Mouse (Mus musculus) stomach, embryonic 14.5 days (tissue): ENCODE measurements at regions not wholly inside any gene's neighbourhood (a gene's known extent, or its start where the extent isn't known, plus 50 kb on each side); places are given as distances from the start of the nearest gene placed in this dataset.

Experiments
- ATAC-seq: fragments of 200-750 bp; cut with Nextera tagmentation; 2 replicates; pipeline ENCODE4 v1.8.0; 2017; ENCODE audit warnings: low read depth, moderate TSS enrichment; ENCODE audit not compliant: insufficient number of reproducible peaks, insufficient read depth, low FRiP score
- H3K27ac ChIP-seq: fragments of 300-500 bp; sonication (generic); 2 replicates; pipeline ENCODE4 v1.5.1; 2014; ENCODE audit warnings: mild to moderate bottlenecking, low read length, moderate library complexity, mixed read lengths
- H3K27me3 ChIP-seq: fragments of 300-500 bp; sonication (generic); 2 replicates; pipeline ENCODE4 v1.6.1; 2014; ENCODE audit warnings: low read length, control low read depth, mixed read lengths; ENCODE audit not compliant: control insufficient read depth, insufficient read depth
- H3K36me3 ChIP-seq: fragments of 300-500 bp; sonication (generic); 2 replicates; pipeline ENCODE4 v1.6.1; 2014; ENCODE audit warnings: mild to moderate bottlenecking, control low read depth, low read length, moderate library complexity, mixed read lengths; ENCODE audit not compliant: control insufficient read depth, insufficient read depth
- H3K4me1 ChIP-seq: fragments of 300-500 bp; sonication (generic); 2 replicates; pipeline ENCODE4 v1.6.1; 2014; ENCODE audit warnings: low read length, control low read depth, mixed read lengths; ENCODE audit not compliant: control insufficient read depth, insufficient read depth
- H3K4me2 ChIP-seq: fragments of 300-500 bp; sonication (generic); replicated peaks from 2 replicates; pipeline ENCODE4 v1.6.1; 2014; ENCODE audit warnings: low read depth, low read length, control low read depth
- H3K4me3 ChIP-seq: fragments of 300-500 bp; sonication (generic); 2 replicates; pipeline ENCODE4 v1.5.1; 2014; ENCODE audit warnings: low read depth, low read length, control low read depth
- H3K9ac ChIP-seq: fragments of 300-500 bp; sonication (generic); replicated peaks from 2 replicates; pipeline ENCODE4 v1.6.1; 2014; ENCODE audit warnings: low read depth, mild to moderate bottlenecking, control low read depth, low read length, moderate library complexity, mixed read lengths
- H3K9me3 ChIP-seq: fragments of 300-500 bp; sonication (generic); 2 replicates; pipeline ENCODE4 v1.6.1; 2016; ENCODE audit warnings: low read depth, low read length, control low read depth; ENCODE audit not compliant: control insufficient read depth
- WGBS: fragments of 180-500 bp; shearing (Covaris S2); extraction: QIAGEN DNeasy Blood & Tissue Kit; methylation state at CpG from one replicate; pipeline ENCODE4 v1.1.7; 2014; 5-methylcytosine and 5-hydroxymethylcytosine counted together

GRCm38 (mm10) chr1:185842481-185842880, 274.6 kb downstream of the Lyplal1 start:
- no peak overlapping the region for H3K4me2 ChIP-seq
- H3K36me3 ChIP-seq, result no peaks in the 10 kb centered on the region
- no peaks in the 10 kb centered on the region for H3K27me3 ChIP-seq
- H3K4me3 ChIP-seq, result no peak overlapping the region
- no peaks in the 10 kb centered on the region for H3K9me3 ChIP-seq
- H3K27ac ChIP-seq, result no peak overlapping the region
- no peak overlapping the region for H3K9ac ChIP-seq
- WGBS, result 89% methylated on average over 12 of the region's 12 CpGs
- no peak for ATAC-seq
- H3K4me1 ChIP-seq, result no peaks in the 10 kb centered on the region

GRCm38 (mm10) chr1:185847161-185847560, 269.9 kb downstream of the Lyplal1 start:
- 72% methylated on average over 6 of the region's 6 CpGs for WGBS
- Histone ChIP-seq H3K27me3 (no peaks in the 10 kb centered on the region), H3K9me3 (no peaks in the 10 kb centered on the region), H3K4me2 (no peak overlapping the region), H3K36me3 (no peaks in the 10 kb centered on the region), H3K9ac (no peak overlapping the region), H3K4me1 (no peaks in the 10 kb centered on the region), H3K27ac (no peak overlapping the region), H3K4me3 (no peak overlapping the region)
- ATAC-seq, result no peak

GRCm38 (mm10) chr1:185850590-185850989, 266.5 kb downstream of the Lyplal1 start:
- H3K4me3 ChIP-seq, result no peak overlapping the region
- no peaks in the 10 kb centered on the region for H3K9me3 ChIP-seq
- no peak overlapping the region for H3K4me2 ChIP-seq
- no peaks in the 10 kb centered on the region for H3K4me1 ChIP-seq
- no peaks in the 10 kb centered on the region for H3K27me3 ChIP-seq
- no peaks in the 10 kb centered on the region for H3K36me3 ChIP-seq
- no peak overlapping the region for H3K9ac ChIP-seq
- no peak overlapping the region for H3K27ac ChIP-seq
- ATAC-seq, result no peak

- no peaks in the 10 kb centered on the region for H3K9me3 ChIP-seq
- 70% methylated on average over 5 of the region's 5 CpGs for WGBS
Observed at GRCm38 (mm10) chr1:185851262-185851893, 265.7 kb downstream of the Lyplal1 start.

GRCm38 (mm10) chr1:185861692-185862091, 255.4 kb downstream of the Lyplal1 start:
- Histone ChIP-seq H3K4me2 (no peak overlapping the region), H3K36me3 (no peaks in the 10 kb centered on the region), H3K9me3 (no peaks in the 10 kb centered on the region), H3K27me3 (no peaks in the 10 kb centered on the region), H3K27ac (no peak overlapping the region), H3K9ac (no peak overlapping the region), H3K4me3 (no peak overlapping the region), H3K4me1 (no peaks in the 10 kb centered on the region)
- ATAC-seq, result no peak
- WGBS, result 88% methylated on average over 4 of the region's 4 CpGs

More at GRCm38 (mm10) chr1:185851262-185851893, 265.7 kb downstream of the Lyplal1 start:
- no peak overlapping the region for H3K9ac ChIP-seq
- no peaks in the 10 kb centered on the region for H3K27me3 ChIP-seq
- no peaks in the 10 kb centered on the region for H3K36me3 ChIP-seq
- H3K4me1 ChIP-seq, result no peaks in the 10 kb centered on the region
- H3K4me2 ChIP-seq, result no peak overlapping the region
- no peak overlapping the region for H3K4me3 ChIP-seq
- no peak overlapping the region for H3K27ac ChIP-seq
- no peak for ATAC-seq

GRCm38 (mm10) chr1:185865945-185866344, 251.2 kb downstream of the Lyplal1 start:
- no peaks in the 10 kb centered on the region for H3K9me3 ChIP-seq
- H3K27me3 ChIP-seq, result no peaks in the 10 kb centered on the region
- H3K9ac ChIP-seq, result no peak overlapping the region
- no peak overlapping the region for H3K4me3 ChIP-seq
- H3K27ac ChIP-seq, result no peak overlapping the region
- WGBS, result 90% methylated on average over 11 of the region's 11 CpGs
- no peaks in the 10 kb centered on the region for H3K4me1 ChIP-seq
- H3K36me3 ChIP-seq, result no peaks in the 10 kb centered on the region
- no peak for ATAC-seq
- H3K4me2 ChIP-seq, result no peak overlapping the region

GRCm38 (mm10) chr1:185866612-185867011, 250.5 kb downstream of the Lyplal1 start:
- Histone ChIP-seq H3K27me3 (no peaks in the 10 kb centered on the region), H3K36me3 (no peaks in the 10 kb centered on the region), H3K4me3 (no peak overlapping the region), H3K9me3 (no peaks in the 10 kb centered on the region), H3K27ac (no peak overlapping the region), H3K9ac (no peak overlapping the region), H3K4me2 (no peak overlapping the region), H3K4me1 (no peaks in the 10 kb centered on the region)
- 87% methylated on average over 6 of the region's 6 CpGs for WGBS
- ATAC-seq, result no peak

- no peaks in the 10 kb centered on the region for H3K9me3 ChIP-seq
- H3K4me1 ChIP-seq, result no peaks in the 10 kb centered on the region
- ATAC-seq, result no peak
- WGBS, result 79% methylated on average over 4 of the region's 4 CpGs
- H3K27me3 ChIP-seq, result no peaks in the 10 kb centered on the region
- no peak overlapping the region for H3K4me2 ChIP-seq
- no peak overlapping the region for H3K27ac ChIP-seq
- no peak overlapping the region for H3K9ac ChIP-seq
- H3K36me3 ChIP-seq, result no peaks in the 10 kb centered on the region
- no peak overlapping the region for H3K4me3 ChIP-seq
Observed at GRCm38 (mm10) chr1:185867018-185867417, 250.1 kb downstream of the Lyplal1 start.

- H3K4me2 ChIP-seq, result no peak overlapping the region
- H3K9ac ChIP-seq, result no peak overlapping the region
- H3K27me3 ChIP-seq, result no peaks in the 10 kb centered on the region
- no peak for ATAC-seq
- no peaks in the 10 kb centered on the region for H3K9me3 ChIP-seq
- H3K4me1 ChIP-seq, result no peaks in the 10 kb centered on the region
- H3K27ac ChIP-seq, result no peak overlapping the region
- H3K36me3 ChIP-seq, result no peaks in the 10 kb centered on the region
- H3K4me3 ChIP-seq, result no peak overlapping the region
- WGBS, result 85% methylated on average over 4 of the region's 4 CpGs
Observed at GRCm38 (mm10) chr1:185868721-185869120, 248.4 kb downstream of the Lyplal1 start.
